ENCODE assay signal across 9 mouse cellular contexts in the genomic region with DNA sequence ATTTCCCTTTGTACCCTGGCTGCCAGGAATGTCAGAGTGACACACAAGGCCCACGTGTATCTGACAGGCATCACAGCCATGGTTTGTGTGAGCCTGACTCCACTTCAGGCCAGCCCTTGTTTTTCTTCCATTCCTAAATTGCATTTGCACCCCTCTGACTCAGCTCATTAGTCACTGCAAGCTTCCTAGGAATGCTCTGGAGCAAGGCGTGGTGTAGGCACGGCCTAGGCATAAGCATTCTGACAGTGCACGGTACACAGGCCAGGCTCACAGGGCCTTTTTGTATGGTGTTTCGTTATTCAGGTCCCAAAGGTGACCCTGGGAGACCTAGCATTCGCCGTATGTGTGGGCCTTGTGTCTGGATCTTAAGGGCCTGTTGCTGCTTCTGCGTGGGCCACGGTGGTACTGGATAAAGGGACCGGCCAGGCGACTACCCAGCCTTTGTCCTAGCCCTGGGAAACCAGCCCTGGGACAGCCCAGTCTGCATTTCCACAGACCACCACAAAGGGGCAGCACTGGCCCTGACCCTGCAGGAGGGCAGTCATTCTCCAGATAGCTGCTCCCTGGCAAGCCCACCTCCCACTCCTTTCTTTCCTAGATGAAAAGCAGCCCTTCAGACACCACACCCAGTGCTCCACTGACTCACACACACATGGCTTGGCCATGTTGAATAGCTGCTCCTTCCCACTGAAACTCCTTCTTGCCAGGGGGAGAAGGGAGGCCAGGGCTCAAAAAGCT. TPM values are rescaled to one million over a fixed set of nuclear protein-coding genes. Genes with fewer than 3 reads are reported as not detected.
DNase-seq lines count a peak whose midpoint lies in the region; ATAC-seq lines count a peak whose summit lies in the region.
"Had no signal": no experiment of that assay in that cellular context is flagged by ENCODE, and none has a peak within 500 bp of the region (broad histone marks: within the 10 kb centered on the region; RNA-seq: fewer than 3 reads in every experiment).

No protein-coding gene starts in this region.

- peaks cover 65% of the 10 kb centered on the region for H3K36me3 ChIP-seq in kidney, embryonic 15.5 days

- DNase-seq in frontal cortex, postnatal 10 days (ENCODE audit: low spot score in 2 of 2): no peak
- peak; percentile 73 to 75 for DNase-seq in B cell, adult 2 months
- DNase-seq in adrenal gland, adult 8-10 months: peak; percentile 58
- DNase-seq in gastrocnemius, adult 18-20 months (ENCODE audit: low spot score): peak; percentile 61
- peak; percentile 63 for DNase-seq in mesoderm, embryonic 11.5 days (ENCODE audit: low read depth, low spot score)
- peak; percentile 51 for DNase-seq in urinary bladder, postnatal 10 days (ENCODE audit: low spot score)

- 0 out of 2 replicates have a peak overlapping the region, but pooled peaks have one; percentile 9 for H3K27ac ChIP-seq in kidney, embryonic 15.5 days
- H3K27ac ChIP-seq: embryonic facial prominence, embryonic 13.5 days had no signal

- 77% methylated on average over 11 of the region's 11 CpGs for WGBS in kidney, embryonic 15.5 days

- H3K9ac ChIP-seq in kidney, embryonic 15.5 days: no peak overlapping the region
- H3K9ac ChIP-seq: embryonic facial prominence, embryonic 13.5 days had no signal

- H3K9me3 ChIP-seq in kidney, embryonic 15.5 days (replicated peaks): no peaks in the 10 kb centered on the region
- H3K9me3 ChIP-seq: embryonic facial prominence, embryonic 13.5 days had no signal

- no peak overlapping the region for H3K4me2 ChIP-seq in kidney, embryonic 15.5 days
- H3K4me2 ChIP-seq: embryonic facial prominence, embryonic 13.5 days had no signal

- H3K27me3 ChIP-seq in kidney, embryonic 15.5 days: no peaks in the 10 kb centered on the region
- H3K27me3 ChIP-seq: embryonic facial prominence, embryonic 13.5 days had no signal

- no peak overlapping the region for H3K4me3 ChIP-seq in kidney, embryonic 15.5 days (replicated peaks)
- H3K4me3 ChIP-seq: embryonic facial prominence, embryonic 13.5 days had no signal

- ATAC-seq in frontal cortex, adult (ENCODE audit: low TSS enrichment): peak; percentile 69
- ATAC-seq in kidney, embryonic 15.5 days (replicated peaks; ENCODE audit: low FRiP score): no peak

- 0 out of 2 replicates have a peak, but pooled peaks cover 4% of the 10 kb centered on the region for H3K4me1 ChIP-seq in kidney, embryonic 15.5 days

RNA-seq across cellular contexts. Expression of a gene that starts 7.9 kb away (rescaled TPM):
- 100 to 1,000 TPM; 105 to 127 (median 117) TPM for total RNA-seq in adrenal gland, adult 8-10 months (2022)
- 10 to 100 TPM; 15.7 to 17.1 TPM for total RNA-seq in gastrocnemius, adult 18-20 months (2021)
- polyA plus RNA-seq in kidney, embryonic 15.5 days (2015; fragmentation: Nextera tagmentation; extraction: Ambion mirVana): 144 and 148 TPM in 2 replicates

RNA-seq across cellular contexts. Expression of a gene that starts 15.3 kb away (rescaled TPM):
- 100 to 1,000 TPM; 296 to 432 (median 354) TPM for total RNA-seq in adrenal gland, adult 8-10 months (2022)
- total RNA-seq in gastrocnemius, adult 18-20 months (2021): 10 to 100 TPM; 40.3 to 50.1 TPM
- polyA plus RNA-seq in kidney, embryonic 15.5 days (2015; fragmentation: Nextera tagmentation; extraction: Ambion mirVana): 150 and 166 TPM in 2 replicates

RNA-seq across cellular contexts. Expression of a gene that starts 34.5 kb away (rescaled TPM):
- 100 to 1,000 TPM; 100 to 115 (median 102) TPM for total RNA-seq in adrenal gland, adult 8-10 months (2022)
- 10 to 100 TPM; 37.4 to 46.5 TPM for total RNA-seq in gastrocnemius, adult 18-20 months (2021)
- 61.4 and 74.3 TPM in 2 replicates for polyA plus RNA-seq in kidney, embryonic 15.5 days (2015; fragmentation: Nextera tagmentation; extraction: Ambion mirVana)

Comparison
In these comparisons a context has a peak if more than half of its experiments do, and no peak if none do; other contexts are left out.
1. DNase-seq: peak in B cell, adult 2 months (2 of 2), adrenal gland, adult 8-10 months (single experiment), gastrocnemius, adult 18-20 months (single experiment), mesoderm, embryonic 11.5 days (single experiment) and urinary bladder, postnatal 10 days (single experiment); none in frontal cortex, postnatal 10 days (0 of 2).
2. RNA of a gene that starts 7.9 kb away (total RNA-seq): 105 to 127 TPM in adrenal gland, adult 8-10 months; 15.7 to 17.1 TPM in gastrocnemius, adult 18-20 months; every median in the first group is over 4 times any median in the second.
3. RNA of a gene that starts 15.3 kb away (total RNA-seq): 296 to 432 TPM in adrenal gland, adult 8-10 months; 40.3 to 50.1 TPM in gastrocnemius, adult 18-20 months; every median in the first group is over 4 times any median in the second.